36 mouse cellular contexts compared by ENCODE assay signal in genomic region chr5:65909321-65909720, GRCm38 (mm10). TPM values are rescaled to one million over a fixed set of nuclear protein-coding genes. Genes with fewer than 3 reads are reported as not detected.
DNase-seq lines count a peak whose midpoint lies in the region; ATAC-seq and TF ChIP-seq lines count a peak whose summit lies in the region.
"Had no signal": no experiment of that assay in that cellular context is flagged by ENCODE, and none has a peak within 500 bp of the region (broad histone marks: within the 10 kb centered on the region; RNA-seq: fewer than 3 reads in every experiment).

No protein-coding gene starts in this region.

- TF ChIP-seq POLR2A in thymus, adult 2 months (IDR thresholded peaks at IDR 0.05; ENCODE audit: control insufficient read depth, extremely low read depth, insufficient read depth, low read length, poor library complexity), result no peak

- H3K4me3 ChIP-seq in midbrain, postnatal 0 days (ENCODE audit: low read depth, low read length), result no peak overlapping the region
- H3K4me3 ChIP-seq in midbrain, embryonic 11.5 days (ENCODE audit: low read depth, low read length), result no peak overlapping the region
- H3K4me3 ChIP-seq in thymus, adult 2 months (ENCODE audit: control insufficient read depth, insufficient read depth, low read length), result peak overlapping the region; percentile 5; the same call in 1 of the 2 replicates
- H3K4me3 ChIP-seq: embryonic facial prominence, embryonic 12.5 days; heart, embryonic 10.5 days; heart, embryonic 15.5 days; hindbrain, embryonic 12.5 days; limb, embryonic 10.5 days; limb, embryonic 15.5 days; liver, embryonic 13.5 days; megakaryocyte, embryonic 14.5 days; midbrain, embryonic 13.5 days had no signal

- H3K4me2 ChIP-seq in midbrain, postnatal 0 days (ENCODE audit: low read depth, low read length, poor library complexity, severe bottlenecking), result no peak overlapping the region
- no peak overlapping the region for H3K4me2 ChIP-seq in midbrain, embryonic 11.5 days
- H3K4me2 ChIP-seq: embryonic facial prominence, embryonic 12.5 days; heart, embryonic 15.5 days; hindbrain, embryonic 12.5 days; limb, embryonic 15.5 days; liver, embryonic 13.5 days; midbrain, embryonic 13.5 days had no signal

- ATAC-seq in frontal cortex, adult (ENCODE audit: low TSS enrichment), result 0 out of 2 replicates have a peak, but pooled peaks have one; percentile 13
- ATAC-seq in midbrain, postnatal 0 days (ENCODE audit: low FRiP score), result no peak
- ATAC-seq in midbrain, embryonic 11.5 days (ENCODE audit: low FRiP score), result no peak
- ATAC-seq: activated CD4-positive, CD25-positive, alpha-beta regulatory T cell, adult 4 months; inflammation-experienced regulatory T-cells, adult 6 months; lung, postnatal 0 days; midbrain, embryonic 13.5 days had no signal

- no peaks in the 10 kb centered on the region for H3K4me1 ChIP-seq in midbrain, postnatal 0 days (ENCODE audit: insufficient read depth, low read length)
- H3K4me1 ChIP-seq in midbrain, embryonic 11.5 days (ENCODE audit: control insufficient read depth, insufficient read depth, low read length), result no peaks in the 10 kb centered on the region
- H3K4me1 ChIP-seq in thymus, adult 2 months (replicated peaks; ENCODE audit: control insufficient read depth, insufficient read depth, low read length), result peaks cover 50% of the 10 kb centered on the region
- H3K4me1 ChIP-seq: embryonic facial prominence, embryonic 12.5 days; heart, embryonic 10.5 days; heart, embryonic 15.5 days; hindbrain, embryonic 12.5 days; limb, embryonic 10.5 days; limb, embryonic 15.5 days; liver, embryonic 13.5 days; midbrain, embryonic 13.5 days had no signal

- no peaks in the 10 kb centered on the region for H3K36me3 ChIP-seq in midbrain, postnatal 0 days (ENCODE audit: insufficient read depth, low read length)
- no peaks in the 10 kb centered on the region for H3K36me3 ChIP-seq in midbrain, embryonic 11.5 days (ENCODE audit: control insufficient read depth, insufficient read depth, low read length)
- H3K36me3 ChIP-seq in thymus, adult 2 months (ENCODE audit: control insufficient read depth, insufficient read depth, low read length), result no peaks in the 10 kb centered on the region
- H3K36me3 ChIP-seq: embryonic facial prominence, embryonic 12.5 days; heart, embryonic 15.5 days; hindbrain, embryonic 12.5 days; limb, embryonic 10.5 days; limb, embryonic 15.5 days; liver, embryonic 13.5 days; midbrain, embryonic 13.5 days had no signal

- TF ChIP-seq CTCF in midbrain, postnatal 0 days (IDR thresholded peaks at IDR 0.05), result no peak
- TF ChIP-seq CTCF in thymus, adult 2 months (IDR thresholded peaks at IDR 0.05; ENCODE audit: borderline replicate concordance, control insufficient read depth, extremely low read depth, insufficient read depth, low read length, poor library complexity), result no peak

- no peak for DNase-seq in frontal cortex, postnatal 14 days (ENCODE audit: low spot score in 2 of 2)
- peak; percentile 70 for DNase-seq in midbrain, postnatal 0 days (ENCODE audit: low spot score)
- DNase-seq in midbrain, embryonic 11.5 days (ENCODE audit: low spot score, missing footprints), result no peak
- no peak for DNase-seq in thymus, adult 2 months
- no peak for DNase-seq in thymus, adult 18-20 months
- DNase-seq in telencephalon, adult 2 months (ENCODE audit: low read depth, low spot score), result peak; percentile 8
- DNase-seq in adrenal gland, postnatal 25 days, result no peak
- DNase-seq: B cell, adult 2 months; cerebellum, adult 2 months; embryo, embryonic 11 days; gastrocnemius, postnatal 25 days; kidney, adult 11 months; kidney, postnatal 14 days; liver, embryonic 13.5 days; lung, adult 18-20 months; lung, postnatal 4 days; thymus, postnatal 14 days had no signal

- 65% methylated on average over 4 of the region's 4 CpGs for WGBS in midbrain, postnatal 0 days
- 79% methylated on average over 4 of the region's 4 CpGs for WGBS in midbrain, embryonic 11.5 days
- WGBS in thymus, adult 2 months, result 33% methylated on average over 4 of the region's 4 CpGs

- no peak overlapping the region for H3K27ac ChIP-seq in midbrain, postnatal 0 days (ENCODE audit: low read depth, low read length)
- no peak overlapping the region for H3K27ac ChIP-seq in midbrain, embryonic 11.5 days (ENCODE audit: low read depth, low read length)
- peak overlapping the region; percentile 92 for H3K27ac ChIP-seq in thymus, adult 2 months (ENCODE audit: control insufficient read depth, insufficient read depth, low read length)
- H3K27ac ChIP-seq: embryonic facial prominence, embryonic 12.5 days; heart, embryonic 10.5 days; heart, embryonic 15.5 days; hindbrain, embryonic 12.5 days; limb, embryonic 10.5 days; limb, embryonic 15.5 days; liver, embryonic 13.5 days; midbrain, embryonic 13.5 days; stomach, postnatal 0 days had no signal

- no peak overlapping the region for H3K9ac ChIP-seq in midbrain, postnatal 0 days (replicated peaks; ENCODE audit: low read length, poor library complexity, severe bottlenecking)
- H3K9ac ChIP-seq in midbrain, embryonic 11.5 days (ENCODE audit: low read length), result no peak overlapping the region
- H3K9ac ChIP-seq: embryonic facial prominence, embryonic 12.5 days; heart, embryonic 15.5 days; hindbrain, embryonic 12.5 days; limb, embryonic 15.5 days; liver, embryonic 13.5 days; midbrain, embryonic 13.5 days had no signal

- no peaks in the 10 kb centered on the region for H3K9me3 ChIP-seq in midbrain, postnatal 0 days (ENCODE audit: low read length)
- no peaks in the 10 kb centered on the region; the same call in 1 of the 2 replicates for H3K9me3 ChIP-seq in midbrain, embryonic 11.5 days (ENCODE audit: control insufficient read depth, low read length)
- H3K9me3 ChIP-seq: limb, embryonic 15.5 days; liver, embryonic 13.5 days had no signal

- H3K27me3 ChIP-seq in midbrain, postnatal 0 days (ENCODE audit: insufficient read depth, low read length), result no peaks in the 10 kb centered on the region
- no peaks in the 10 kb centered on the region for H3K27me3 ChIP-seq in midbrain, embryonic 11.5 days (ENCODE audit: control insufficient read depth, insufficient read depth, low read length)
- H3K27me3 ChIP-seq in thymus, adult 2 months (ENCODE audit: control insufficient read depth, insufficient read depth, low read length), result no peaks in the 10 kb centered on the region
- H3K27me3 ChIP-seq: heart, embryonic 15.5 days; hindbrain, embryonic 12.5 days; limb, embryonic 15.5 days; liver, embryonic 13.5 days; megakaryocyte, embryonic 14.5 days; midbrain, embryonic 13.5 days had no signal

RNA-seq across cellular contexts. Expression of gene Chrna9, which starts 25.4 kb away (rescaled TPM):
- total RNA-seq in midbrain, postnatal 0 days (2014; rRNA removed), result not detected in 2 replicates
- polyA plus RNA-seq in midbrain, postnatal 0 days (2015; fragmentation: Nextera tagmentation; extraction: Ambion mirVana), result not detected in 2 replicates
- not detected in 2 replicates for polyA plus RNA-seq in midbrain, embryonic 11.5 days (2014; fragmentation: Nextera tagmentation; extraction: Ambion mirVana)
- polyA plus RNA-seq in thymus, adult 2 months (2012; rRNA removed), result 212 and 251 TPM in 2 replicates
- not detected in 2 replicates for total RNA-seq in adrenal gland, postnatal 25 days (2021)
- total RNA-seq: adrenal gland, adult 8-10 months; layer of hippocampus, adult 18-20 months; layer of hippocampus, postnatal 25 days; monocyte, adult 5-6 weeks had no signal
- polyA plus RNA-seq: cerebellum, adult 2 months; liver, embryonic 13.5 days; lung, postnatal 0 days; midbrain, embryonic 13.5 days; neural tube, embryonic 14.5 days; stomach, postnatal 0 days; urinary bladder, adult 2 months had no signal

RNA-seq across cellular contexts. Expression of gene Rhoh, which starts 48.3 kb away (rescaled TPM):
- 0.33 and 1.5 TPM in 2 replicates for total RNA-seq in midbrain, postnatal 0 days (2014; rRNA removed)
- polyA plus RNA-seq in midbrain, postnatal 0 days (2015; fragmentation: Nextera tagmentation; extraction: Ambion mirVana), result 0.38 and 0.51 TPM in 2 replicates
- polyA plus RNA-seq in midbrain, embryonic 11.5 days (2014; fragmentation: Nextera tagmentation; extraction: Ambion mirVana), result 0.21 and 0.33 TPM in 2 replicates
- polyA plus RNA-seq in thymus, adult 2 months (2012; rRNA removed), result 132 and 135 TPM in 2 replicates
- 0.30 TPM in 1 of 2 replicates, not detected in the other for total RNA-seq in adrenal gland, postnatal 25 days (2021)

Comparison
In these comparisons a context has a peak if more than half of its experiments do, and no peak if none do; other contexts are left out.
1. DNase-seq: peak in midbrain, postnatal 0 days (single experiment) and telencephalon, adult 2 months (single experiment); none in frontal cortex, postnatal 14 days (0 of 2), midbrain, embryonic 11.5 days (single experiment), thymus, adult 2 months (single experiment), thymus, adult 18-20 months (0 of 2) and adrenal gland, postnatal 25 days (single experiment).
2. RNA of gene Chrna9, which starts 25.4 kb away (polyA plus RNA-seq): 212 to 251 TPM in thymus, adult 2 months; not detected in midbrain, postnatal 0 days and not detected in midbrain, embryonic 11.5 days; every median in the first group is over 100 times any median in the second.
3. RNA of gene Rhoh, which starts 48.3 kb away (polyA plus RNA-seq): 132 to 135 TPM in thymus, adult 2 months; 0.38 to 0.51 TPM in midbrain, postnatal 0 days and 0.21 to 0.33 TPM in midbrain, embryonic 11.5 days; every median in the first group is over 10 times any median in the second.